Mouse (Mus musculus): ENCODE measurements at regions not wholly inside any gene's neighbourhood (a gene's known extent, or its start where the extent isn't known, plus 50 kb on each side); places are given as distances from the start of the nearest gene placed in this dataset.

DNA sequence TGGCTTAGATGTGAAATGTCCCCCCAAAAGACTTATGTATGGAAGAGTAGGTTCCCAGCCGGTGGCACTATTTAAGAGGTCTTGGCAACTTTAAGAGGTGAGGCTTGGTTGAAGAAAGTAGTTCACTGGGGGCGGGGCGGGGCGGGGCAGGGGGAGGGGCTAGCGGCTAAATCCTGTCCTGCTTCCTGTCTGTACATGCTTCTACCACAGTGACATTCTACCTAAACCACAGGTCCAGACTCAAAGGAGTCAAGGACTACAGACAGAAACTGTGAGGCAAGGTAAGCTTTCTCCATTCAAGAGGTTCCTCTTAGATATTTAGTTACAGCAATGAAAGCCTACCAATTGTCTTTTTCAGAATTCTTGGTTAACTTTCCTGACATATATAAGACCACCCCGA lies 93.6 kb upstream of the Usp9x start:
- TF ChIP-seq CTCF (conservative IDR thresholded peaks at IDR 0.05; ENCODE audit: insufficient read depth, insufficient read length, low read depth, low read length) (no peak), POLR2A (IDR thresholded peaks at IDR 0.05; ENCODE audit: low read depth, low read length) (no peak)

All from kidney, adult 2 months (tissue).